Mouse (Mus musculus) ES-Bruce4 (cell line): ENCODE measurements around the gene Myh7. TPM values are rescaled to one million over a fixed set of nuclear protein-coding genes. Genes with fewer than 3 reads are reported as not detected.

Experiments used
- H3K27ac ChIP-seq: 2 replicates; pipeline ENCODE4 v1.5.1; 2012; ENCODE audit warnings: low read length, inconsistent platforms; ENCODE audit not compliant: insufficient read depth
- H3K27me3 ChIP-seq: 2 replicates; pipeline ENCODE4 v1.6.1; 2012; ENCODE audit warnings: mild to moderate bottlenecking, low read length, inconsistent platforms; ENCODE audit not compliant: control insufficient read depth, poor library complexity, insufficient read depth, severe bottlenecking
- H3K36me3 ChIP-seq: 2 replicates; pipeline ENCODE4 v1.6.1; 2012; ENCODE audit warnings: inconsistent platforms, mild to moderate bottlenecking, low read length, moderate library complexity; ENCODE audit not compliant: control insufficient read depth, poor library complexity, insufficient read depth, severe bottlenecking
- H3K4me1 ChIP-seq: one replicate; pipeline ENCODE4 v1.8.1; 2011; ENCODE audit warnings: low read length; ENCODE audit not compliant: control insufficient read depth, insufficient read depth
- H3K4me3 ChIP-seq: 2 replicates; pipeline ENCODE4 v1.5.1; 2011; ENCODE audit warnings: low read depth, mild to moderate bottlenecking, low read length
- H3K9ac ChIP-seq: 2 replicates; pipeline ENCODE4 v1.6.1; 2012; ENCODE audit warnings: low read depth, mild to moderate bottlenecking, inconsistent platforms; ENCODE audit not compliant: poor library complexity, severe bottlenecking
- H3K9me3 ChIP-seq: replicated peaks from 2 replicates; pipeline ENCODE4 v1.6.1; 2012; ENCODE audit warnings: mild to moderate bottlenecking, low read length, inconsistent platforms; ENCODE audit not compliant: control insufficient read depth, poor library complexity, insufficient read depth, severe bottlenecking
- CTCF ChIP-seq: IDR thresholded peaks from one replicate; pipeline ENCODE4 v1.8.1; 2011; ENCODE audit warnings: low read depth, low read length
- EP300 ChIP-seq: IDR thresholded peaks from 2 replicates; pipeline ENCODE4 v1.6.1; 2011; ENCODE audit warnings: low read depth, low read length; ENCODE audit not compliant: insufficient read depth
- POLR2A ChIP-seq: IDR thresholded peaks from one replicate; pipeline ENCODE4 v1.8.1; 2011; ENCODE audit warnings: low read length; ENCODE audit not compliant: insufficient read depth
- polyA plus RNA-seq: library from polyadenylated mRNA; stranded (reverse); fragments of >200 nt; gene quantifications from 2 replicates; pipeline ENCODE4 v1.2.4, GENCODE M21; 2011; ENCODE audit warnings: low read depth; ENCODE audit not compliant: missing spikeins, insufficient read depth, insufficient read length

Myh7 gene
- polyA plus RNA-seq, 1 experiment, result 3.1 TPM

- Histone ChIP-seq H3K27me3 (no peaks in the 10 kb centered on the region), H3K4me3 (no peak overlapping the region), H3K4me1 (peaks cover 3% of the 10 kb centered on the region), H3K9me3 (no peaks in the 10 kb centered on the region), H3K27ac (no peak overlapping the region), H3K9ac (no peak overlapping the region), H3K36me3 (no peaks in the 10 kb centered on the region)
- no peak for TF ChIP-seq CTCF
- no peak for TF ChIP-seq POLR2A
- TF ChIP-seq EP300, result no peak
These were observed 12.1 kb upstream of the Myh7 start for GRCm38 (mm10) chr14:55006541-55006940.

GRCm38 (mm10) chr14:55005967-55006366 is 11.5 kb upstream of the Myh7 start:
- TF ChIP-seq CTCF (no peak), EP300 (no peak), POLR2A (no peak)
- Histone ChIP-seq H3K27me3 (no peaks in the 10 kb centered on the region), H3K4me1 (peaks cover 3% of the 10 kb centered on the region), H3K4me3 (no peak overlapping the region), H3K36me3 (no peaks in the 10 kb centered on the region), H3K9me3 (no peaks in the 10 kb centered on the region), H3K27ac (no peak overlapping the region), H3K9ac (no peak overlapping the region)

GRCm38 (mm10) chr14:55005506-55005905 is 11.1 kb upstream of the Myh7 start:
- TF ChIP-seq POLR2A (no peak), EP300 (no peak), CTCF (no peak)
- Histone ChIP-seq H3K9ac (no peak overlapping the region), H3K4me3 (no peak overlapping the region), H3K4me1 (peaks cover 3% of the 10 kb centered on the region), H3K36me3 (no peaks in the 10 kb centered on the region), H3K27me3 (no peaks in the 10 kb centered on the region), H3K27ac (no peak overlapping the region), H3K9me3 (no peaks in the 10 kb centered on the region)

DNA sequence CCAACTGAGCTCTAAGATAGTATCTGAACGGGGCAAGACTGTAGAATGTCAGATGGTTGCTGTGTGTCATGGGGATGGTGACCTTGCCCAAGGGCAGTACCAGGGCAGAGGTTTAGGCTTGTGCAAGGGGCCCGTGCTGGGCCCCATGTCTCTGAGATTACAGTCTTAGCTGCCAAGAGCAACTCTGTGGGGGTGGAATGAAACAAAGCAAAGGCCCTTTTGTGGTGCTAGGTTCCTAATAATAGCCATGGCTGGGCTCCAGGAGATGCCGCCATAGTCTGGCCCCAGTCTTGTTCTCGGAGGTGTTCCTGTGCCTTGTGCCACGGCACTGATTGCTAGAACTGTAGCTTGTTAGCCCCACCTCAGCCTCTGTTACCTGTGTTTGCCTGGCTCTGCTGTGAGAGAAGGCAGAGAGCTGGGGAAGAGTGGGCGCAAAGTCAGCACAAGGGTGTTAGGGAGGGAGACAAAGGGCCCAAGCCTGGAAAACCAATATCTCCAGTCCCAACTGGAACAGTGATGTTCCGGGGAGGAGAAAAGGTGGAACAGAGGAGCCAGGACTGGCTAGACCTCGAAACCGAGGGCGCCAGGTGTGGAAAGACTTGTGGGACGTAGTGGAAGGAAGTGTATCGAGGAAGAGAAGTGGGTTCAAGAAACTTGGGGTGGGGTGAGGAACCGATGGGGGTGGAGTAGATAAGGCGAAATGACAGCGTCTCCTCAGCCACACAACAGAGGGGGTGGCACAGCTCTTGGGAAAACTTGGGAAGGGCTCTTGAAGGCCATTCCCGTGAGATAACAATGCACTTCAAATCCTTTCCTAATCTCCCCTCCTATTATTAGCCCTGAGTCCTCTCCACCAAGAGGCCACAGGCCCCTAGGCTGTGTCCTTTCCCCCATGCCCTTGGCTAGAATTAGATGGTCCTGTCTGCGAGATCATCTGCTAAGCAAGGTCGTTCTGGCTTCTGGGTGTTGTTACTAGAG is 9.7 kb upstream of the Myh7 start:
- no peaks in the 10 kb centered on the region for H3K9me3 ChIP-seq
- no peak overlapping the region for H3K4me3 ChIP-seq
- no peak overlapping the region for H3K27ac ChIP-seq
- H3K27me3 ChIP-seq, result no peaks in the 10 kb centered on the region
- no peak for TF ChIP-seq EP300
- TF ChIP-seq CTCF, result no peak
- no peak for TF ChIP-seq POLR2A
- no peak overlapping the region for H3K9ac ChIP-seq
- H3K4me1 ChIP-seq, result peaks cover 3% of the 10 kb centered on the region
- H3K36me3 ChIP-seq, result no peaks in the 10 kb centered on the region

DNA sequence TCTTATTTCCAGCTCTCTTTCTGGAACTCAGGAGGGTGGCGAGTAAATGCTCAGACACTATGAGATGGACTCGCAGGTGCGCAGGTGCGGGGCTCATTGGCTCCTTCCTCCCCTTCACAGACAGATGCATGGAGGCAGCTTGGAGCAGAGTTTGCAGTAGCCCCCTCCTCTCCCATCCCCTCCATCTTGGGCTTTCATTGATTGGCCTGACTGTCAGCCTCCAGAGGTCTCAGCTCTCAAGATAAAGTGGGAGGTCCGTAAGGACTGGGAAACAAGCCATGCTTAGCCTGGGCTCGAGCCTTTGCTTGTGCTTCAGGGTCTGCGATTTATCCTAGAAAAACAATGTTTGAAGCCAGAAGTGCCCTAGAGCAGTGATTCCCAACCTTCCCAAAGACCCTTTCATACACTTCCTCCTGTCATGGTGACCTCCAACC is 8.3 kb upstream of the Myh7 start:
- TF ChIP-seq POLR2A (no peak), EP300 (no peak), CTCF (no peak)
- Histone ChIP-seq H3K4me3 (no peak overlapping the region), H3K9ac (no peak overlapping the region), H3K9me3 (no peaks in the 10 kb centered on the region), H3K27me3 (no peaks in the 10 kb centered on the region), H3K27ac (no peak overlapping the region), H3K4me1 (peaks cover 3% of the 10 kb centered on the region), H3K36me3 (no peaks in the 10 kb centered on the region)
